ENCODE assay signal across 28 mouse cellular contexts in genomic region chr9:114501913-114502312, GRCm38 (mm10). TPM values are rescaled to one million over a fixed set of nuclear protein-coding genes. Genes with fewer than 3 reads are reported as not detected.
"Had no signal": no experiment of that assay in that cellular context is flagged by ENCODE, and none has a peak within 500 bp of the region (broad histone marks: within the 10 kb centered on the region; RNA-seq: fewer than 3 reads in every experiment).

No protein-coding gene starts in this region.

- H3K27me3 ChIP-seq: hindbrain, embryonic 13.5 days; hindbrain, embryonic 15.5 days; limb, embryonic 12.5 days; liver, embryonic 13.5 days; liver, embryonic 15.5 days had no signal

- H3K4me3 ChIP-seq: gastrocnemius, adult 2 months; heart, embryonic 10.5 days; heart, embryonic 12.5 days; hindbrain, embryonic 13.5 days; hindbrain, embryonic 15.5 days; kidney, embryonic 15.5 days; layer of hippocampus, adult 2 months; left cerebral cortex, adult 2 months; limb, embryonic 10.5 days; limb, embryonic 12.5 days; liver, embryonic 13.5 days; liver, embryonic 15.5 days had no signal

- H3K9ac ChIP-seq: heart, embryonic 12.5 days; hindbrain, embryonic 13.5 days; hindbrain, embryonic 15.5 days; kidney, embryonic 15.5 days; limb, embryonic 12.5 days; liver, embryonic 13.5 days; liver, embryonic 15.5 days; liver, postnatal 0 days had no signal

- H3K4me1 ChIP-seq: hindbrain, embryonic 13.5 days; hindbrain, embryonic 15.5 days had no signal

- ATAC-seq: hindbrain, postnatal 0 days; liver, postnatal 0 days had no signal

- H3K4me2 ChIP-seq: heart, embryonic 12.5 days; hindbrain, embryonic 13.5 days; hindbrain, embryonic 15.5 days; kidney, embryonic 15.5 days; limb, embryonic 12.5 days; liver, embryonic 15.5 days had no signal

- H3K36me3 ChIP-seq: heart, embryonic 12.5 days; hindbrain, embryonic 13.5 days; hindbrain, embryonic 15.5 days; kidney, embryonic 15.5 days; liver, embryonic 13.5 days; liver, embryonic 15.5 days had no signal

- H3K9me3 ChIP-seq: heart, embryonic 10.5 days; heart, embryonic 12.5 days; hindbrain, embryonic 13.5 days; hindbrain, embryonic 15.5 days; kidney, embryonic 15.5 days; limb, embryonic 10.5 days; limb, embryonic 12.5 days; liver, embryonic 13.5 days; liver, embryonic 15.5 days had no signal

- DNase-seq: gastrocnemius, adult 2 months; gastrocnemius, postnatal 10 days; gastrocnemius, postnatal 25 days; heart, adult 18-20 months; heart, postnatal 10 days; heart, postnatal 36 days; kidney, adult 11 months; kidney, adult 2 months; kidney, adult 9 months; kidney, postnatal 25 days; liver; liver, embryonic 13.5 days; liver, postnatal 0 days had no signal

- H3K27ac ChIP-seq: gastrocnemius, adult 2 months; hindbrain, embryonic 13.5 days; hindbrain, embryonic 15.5 days; hindbrain, postnatal 0 days; kidney, postnatal 0 days; layer of hippocampus, adult 2 months; left cerebral cortex, adult 2 months; limb, embryonic 10.5 days; limb, embryonic 12.5 days; liver, embryonic 13.5 days; liver, embryonic 15.5 days had no signal

RNA-seq across cellular contexts. Expression of gene Ccr4, which starts 2.8 kb away (rescaled TPM):
- polyA plus RNA-seq: heart, embryonic 10.5 days; heart, embryonic 12.5 days; heart, embryonic 14.5 days; hindbrain, embryonic 11.5 days; hindbrain, embryonic 13.5 days; hindbrain, embryonic 15.5 days; hindbrain, postnatal 0 days; limb, embryonic 10.5 days; limb, embryonic 12.5 days; liver, embryonic 13.5 days; liver, embryonic 15.5 days; liver, postnatal 0 days had no signal

RNA-seq across cellular contexts. Expression of gene C130032M10Rik, which starts 13.6 kb away (rescaled TPM):
- polyA plus RNA-seq: hindbrain, embryonic 11.5 days; hindbrain, embryonic 15.5 days; hindbrain, postnatal 0 days; intestine, embryonic 14.5 days; kidney, adult 2 months; liver, embryonic 13.5 days; liver, embryonic 15.5 days; liver, postnatal 0 days had no signal
